Mouse (Mus musculus): ENCODE measurements around the gene A830031A19Rik. TPM values are rescaled to one million over a fixed set of nuclear protein-coding genes. Genes with fewer than 3 reads are reported as not detected.

Gene A830031A19Rik
- polyA plus RNA-seq (2021) = not detected

DNA sequence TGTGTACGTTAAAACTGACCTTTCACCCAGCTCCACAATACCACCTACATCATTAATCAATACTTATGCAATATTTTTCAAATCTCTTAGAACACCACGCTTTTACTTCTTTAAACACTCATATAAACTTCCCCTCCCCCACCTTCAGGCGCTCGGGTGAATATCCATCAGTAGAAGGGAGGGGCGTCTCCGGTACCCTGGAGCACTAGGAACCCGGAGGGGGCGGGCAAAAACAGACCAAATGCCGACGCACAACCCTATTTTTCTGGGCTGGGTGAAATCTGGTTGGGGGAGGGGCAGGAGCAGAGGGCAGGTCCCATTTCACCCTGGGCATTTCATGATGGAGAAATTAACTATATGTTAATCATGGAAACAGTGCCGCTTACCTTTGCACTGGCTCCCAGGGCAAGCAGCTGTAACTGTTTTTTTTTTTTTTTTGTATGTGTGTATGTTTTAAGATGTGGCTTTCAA is at the start of gene A830031A19Rik:
A830031A19Rik (minus strand) TSS at position 421 of the 471 bp plus-strand sequence.
- peaks cover 82% of the 10 kb centered on the region for H3K27me3 ChIP-seq
- CTCF ChIA-PET = interaction anchor here (1.4 kb wide), 1 partner anchor 12 kb away, joined by 3 read pairs; no protein-coding TSS in a partner anchor
- POLR2A ChIA-PET = no interaction called here
- DNase-seq (ENCODE audit: low read depth, low spot score) (no peak), ATAC-seq (no peak)
- no peak for TF ChIP-seq CTCF (IDR thresholded peaks at IDR 0.05)
- in situ Hi-C loops (cut with MboI; ENCODE audit: low pct_unique_long_range_greater_than_20kb) = no loop called here

DNA sequence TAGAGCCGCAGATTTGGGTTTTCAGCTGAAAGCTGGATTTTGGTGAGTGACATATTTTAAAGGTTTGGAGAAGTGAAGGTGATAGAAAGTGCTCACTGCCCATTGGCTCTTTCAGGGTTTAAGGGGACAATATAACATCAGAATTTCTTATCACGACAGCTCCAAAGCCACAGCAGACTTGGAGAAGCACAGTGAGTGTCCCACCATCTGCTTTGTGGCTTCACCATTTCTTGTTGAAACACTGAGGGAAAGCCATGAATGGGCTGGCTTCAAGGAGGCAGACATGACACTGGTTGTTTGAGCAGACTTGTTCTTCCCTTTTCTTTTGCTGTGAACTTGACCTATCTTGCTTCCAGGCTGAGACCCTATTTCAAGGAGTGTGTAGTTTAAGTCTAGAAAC is 49.1 kb upstream of the A830031A19Rik start:
- TF ChIP-seq CTCF (IDR thresholded peaks at IDR 0.05) = no peak
- POLR2A ChIA-PET = no interaction called here
- ATAC-seq = no peak
- peaks cover 24% of the 10 kb centered on the region for H3K27me3 ChIP-seq
- DNase-seq (ENCODE audit: low read depth, low spot score) = no peak
- CTCF ChIA-PET = interaction anchor here (1.3 kb wide), 1 partner anchor 10 kb away, joined by 3 read pairs; no protein-coding TSS in a partner anchor
- in situ Hi-C loops (cut with MboI; ENCODE audit: low pct_unique_long_range_greater_than_20kb) = no loop called here

DNA sequence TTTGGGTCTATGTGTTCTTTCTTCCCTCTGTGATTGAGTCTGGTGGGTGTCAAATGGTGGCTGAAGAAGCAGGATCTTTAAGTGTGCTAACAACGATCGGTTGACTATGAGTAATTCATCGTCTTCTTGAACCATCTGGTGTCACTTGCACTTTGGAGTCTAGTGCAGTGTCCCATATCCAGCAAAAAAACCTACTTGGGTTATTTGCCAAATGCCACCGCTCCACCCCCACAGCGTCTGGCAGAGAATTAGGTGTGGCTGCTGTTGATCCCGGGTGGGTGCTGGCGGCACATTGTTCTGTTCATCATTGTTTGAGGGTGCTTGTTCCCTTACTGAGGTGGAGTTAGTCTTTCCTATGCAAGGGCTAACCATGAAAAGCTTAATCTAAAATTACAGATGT is 48.0 kb upstream of the A830031A19Rik start:
- ATAC-seq (no peak), DNase-seq (ENCODE audit: low read depth, low spot score) (no peak)
- in situ Hi-C loops (cut with MboI; ENCODE audit: low pct_unique_long_range_greater_than_20kb) = no loop called here
- ChIA-PET CTCF (interaction anchor here (1.3 kb wide), 1 partner anchor 11 kb away, joined by 3 read pairs; no protein-coding TSS in a partner anchor), POLR2A (no interaction called here)
- TF ChIP-seq CTCF (IDR thresholded peaks at IDR 0.05) = no peak
- peaks cover 30% of the 10 kb centered on the region for H3K27me3 ChIP-seq

DNA sequence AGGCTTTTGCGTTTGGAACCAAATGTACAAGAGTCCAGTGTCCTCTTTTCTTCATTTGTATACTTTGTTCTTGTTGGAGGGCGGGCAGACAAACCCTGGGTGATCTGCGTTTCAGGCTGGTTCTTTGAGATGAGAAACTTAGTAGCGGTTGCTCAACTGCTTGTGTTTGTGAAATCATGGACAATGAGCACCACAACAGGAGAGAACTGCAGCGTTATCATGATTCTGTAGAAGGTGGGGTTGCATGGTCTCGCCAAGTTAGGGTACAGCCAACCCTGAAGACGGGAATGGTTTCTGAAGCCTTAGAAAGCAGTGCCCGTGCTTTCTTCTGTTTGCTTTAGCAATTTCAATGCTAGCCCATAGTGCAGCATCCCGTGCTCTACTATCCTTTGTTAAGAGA is 46.3 kb upstream of the A830031A19Rik start:
- in situ Hi-C loops (cut with MboI; ENCODE audit: low pct_unique_long_range_greater_than_20kb) = no loop called here
- no peak for DNase-seq (ENCODE audit: low read depth, low spot score)
- ChIA-PET POLR2A (interaction anchor here (0.6 kb wide), 1 partner anchor 870 kb away, joined by 3 read pairs; no protein-coding TSS in a partner anchor), CTCF (no interaction called here)
- no peak for TF ChIP-seq CTCF (IDR thresholded peaks at IDR 0.05)
- H3K27me3 ChIP-seq = peaks cover 25% of the 10 kb centered on the region
- no peak for ATAC-seq

DNA sequence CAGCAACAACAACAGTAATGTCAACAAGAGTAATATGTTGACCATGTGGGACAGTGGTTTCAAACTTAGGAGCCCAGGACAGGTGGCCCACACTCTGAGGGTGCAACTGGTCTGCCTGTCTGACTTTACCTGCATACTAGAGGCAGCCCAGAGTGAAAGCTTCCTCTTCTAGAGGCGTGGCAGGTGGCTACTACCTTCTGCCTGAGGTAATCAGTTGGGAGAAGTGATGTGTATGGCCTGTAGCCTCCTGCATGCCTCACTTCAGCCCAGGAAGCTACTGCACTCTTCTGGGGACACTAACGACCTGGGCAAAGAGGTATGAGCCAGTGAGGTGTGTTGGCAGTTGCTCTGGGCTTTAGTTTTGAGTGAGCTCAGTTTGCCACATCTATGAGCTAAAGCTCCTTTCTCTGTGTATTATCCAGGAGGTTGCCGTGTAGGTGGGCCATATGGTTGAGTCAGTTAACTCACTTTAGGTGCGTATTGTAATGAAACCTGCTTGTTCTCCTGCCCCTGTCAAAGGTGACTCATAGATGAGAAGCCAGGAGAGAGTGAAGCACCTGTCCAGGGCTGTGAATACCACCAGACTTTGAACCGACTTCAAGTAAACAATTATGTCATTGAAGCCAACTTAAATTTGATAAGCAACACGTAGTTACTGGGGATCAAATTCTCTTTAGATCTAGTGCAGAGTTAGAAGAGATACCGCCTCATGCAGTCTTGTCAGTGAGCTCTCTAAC is 41.9 kb upstream of the A830031A19Rik start:
- no peak for TF ChIP-seq CTCF (IDR thresholded peaks at IDR 0.05)
- H3K27me3 ChIP-seq = peaks cover 32% of the 10 kb centered on the region
- no peak for DNase-seq (ENCODE audit: low read depth, low spot score)
- no peak for ATAC-seq
- in situ Hi-C loops (cut with MboI; ENCODE audit: low pct_unique_long_range_greater_than_20kb) = no loop called here
- CTCF ChIA-PET = no interaction called here
- POLR2A ChIA-PET = no interaction called here

DNA sequence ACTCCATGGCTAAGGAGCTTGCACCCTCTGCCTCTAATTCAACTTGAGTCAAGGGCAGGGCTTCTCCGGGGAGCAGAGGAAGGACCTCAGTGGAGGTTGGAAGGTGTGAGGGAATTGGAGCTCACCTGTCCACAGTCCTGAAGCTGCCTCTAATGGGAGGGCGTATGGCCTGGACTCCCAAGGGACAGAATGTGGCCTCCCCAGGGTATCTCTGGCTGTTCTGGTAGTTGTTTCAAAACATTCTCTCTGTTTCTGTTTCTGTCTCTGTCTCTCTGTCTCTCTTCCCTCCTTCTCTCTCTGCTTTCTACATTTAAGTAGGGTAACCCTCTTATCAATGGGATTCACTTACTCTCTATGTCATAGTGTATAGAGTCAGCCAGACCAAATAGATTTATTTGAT is 41.2 kb upstream of the A830031A19Rik start:
- H3K27me3 ChIP-seq = peaks cover 38% of the 10 kb centered on the region
- ATAC-seq = no peak
- POLR2A ChIA-PET = no interaction called here
- DNase-seq (ENCODE audit: low read depth, low spot score) = no peak
- in situ Hi-C loops (cut with MboI; ENCODE audit: low pct_unique_long_range_greater_than_20kb) = no loop called here
- no peak for TF ChIP-seq CTCF (IDR thresholded peaks at IDR 0.05)
- CTCF ChIA-PET = no interaction called here

DNA sequence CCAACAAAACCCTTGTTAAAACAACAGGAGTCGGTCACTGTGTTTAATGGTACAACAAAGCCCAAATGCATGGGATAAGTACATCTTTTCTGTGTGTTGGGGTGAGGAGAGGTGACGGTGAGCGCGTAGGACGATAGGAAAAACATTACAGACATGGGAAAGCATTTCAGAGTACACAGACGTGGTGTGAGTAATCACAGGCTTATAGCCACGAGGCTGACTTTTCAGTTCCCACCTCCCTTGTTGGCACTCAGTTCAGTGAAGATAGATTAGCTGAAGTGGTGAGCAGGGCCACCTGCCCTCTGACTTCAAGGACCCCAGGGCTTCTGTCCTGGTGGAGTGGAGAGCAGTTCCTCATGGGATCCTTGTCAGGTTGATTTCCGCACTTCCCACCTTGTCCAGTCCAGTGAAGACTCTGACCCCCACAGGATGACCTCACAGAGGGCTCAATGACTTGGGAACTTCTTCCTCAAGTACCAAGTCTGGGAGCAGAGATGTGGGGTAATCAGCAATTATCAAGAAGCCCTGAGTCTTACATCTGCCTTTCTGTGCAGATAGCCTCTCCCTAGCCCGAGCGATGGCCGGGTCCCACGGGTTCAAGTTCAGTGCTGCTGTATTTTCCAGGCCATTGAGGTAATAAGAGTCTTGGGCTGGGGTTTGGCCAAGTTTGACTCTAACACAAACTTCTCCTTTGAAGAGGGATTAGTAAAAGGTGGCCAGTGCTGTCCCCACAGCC is 40.3 kb upstream of the A830031A19Rik start:
- peaks cover 40% of the 10 kb centered on the region for H3K27me3 ChIP-seq
- DNase-seq (ENCODE audit: low read depth, low spot score) (no peak), ATAC-seq (no peak)
- CTCF ChIA-PET = no interaction called here
- POLR2A ChIA-PET = no interaction called here
- in situ Hi-C loops (cut with MboI; ENCODE audit: low pct_unique_long_range_greater_than_20kb) = no loop called here
- TF ChIP-seq CTCF (IDR thresholded peaks at IDR 0.05) = no peak

DNA sequence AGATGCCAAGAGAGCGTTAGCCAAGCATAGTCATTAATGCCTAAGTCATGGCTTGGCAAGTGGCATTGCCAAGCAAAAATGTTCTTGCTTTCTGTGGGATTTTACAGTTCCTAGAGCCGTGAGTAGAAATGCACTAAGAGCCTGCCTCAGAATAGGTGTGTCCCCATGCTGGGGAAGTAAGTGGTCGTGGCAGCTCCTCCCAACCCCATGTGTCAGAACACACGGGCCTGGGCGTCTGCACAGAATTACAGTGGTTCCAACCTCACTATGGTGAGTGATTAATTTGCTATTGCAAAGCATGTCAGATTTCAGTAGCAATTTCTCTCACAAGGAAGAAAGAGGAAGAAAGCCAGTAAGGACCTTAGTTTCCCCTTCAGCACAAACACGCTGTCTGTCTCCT is 36.9 kb upstream of the A830031A19Rik start:
- DNase-seq (ENCODE audit: low read depth, low spot score) (no peak), ATAC-seq (no peak)
- TF ChIP-seq CTCF (IDR thresholded peaks at IDR 0.05) = no peak
- in situ Hi-C loops (cut with MboI; ENCODE audit: low pct_unique_long_range_greater_than_20kb) = no loop called here
- CTCF ChIA-PET = no interaction called here
- H3K27me3 ChIP-seq = peaks cover 48% of the 10 kb centered on the region
- POLR2A ChIA-PET = no interaction called here

DNA sequence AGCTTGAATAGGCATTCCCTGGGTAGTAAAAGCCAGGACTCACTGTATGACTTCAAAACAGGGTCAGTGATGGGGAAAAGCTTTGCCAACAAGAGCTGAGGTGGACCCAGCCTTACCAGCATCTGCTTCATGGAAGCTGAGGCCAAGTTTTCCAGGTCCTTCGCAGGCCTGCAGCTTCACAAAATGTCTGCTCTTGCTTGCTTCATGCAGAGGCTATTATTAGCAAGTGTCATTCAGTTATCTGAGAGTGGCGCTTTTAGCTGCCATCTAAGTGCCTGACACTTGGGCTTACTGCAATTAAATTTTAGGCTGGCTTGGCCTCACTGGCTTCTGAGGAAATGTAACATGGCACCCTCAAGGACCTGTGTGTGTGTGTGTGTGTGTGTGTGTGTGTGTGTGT is 35.3 kb upstream of the A830031A19Rik start:
- H3K27me3 ChIP-seq = peaks cover 61% of the 10 kb centered on the region
- ATAC-seq (no peak), DNase-seq (ENCODE audit: low read depth, low spot score) (no peak)
- CTCF ChIA-PET = no interaction called here
- in situ Hi-C loops (cut with MboI; ENCODE audit: low pct_unique_long_range_greater_than_20kb) = no loop called here
- POLR2A ChIA-PET = interaction anchor here (0.7 kb wide), 1 partner anchor 598 kb away, joined by 3 read pairs; no protein-coding TSS in a partner anchor
- TF ChIP-seq CTCF (IDR thresholded peaks at IDR 0.05) = no peak

DNA sequence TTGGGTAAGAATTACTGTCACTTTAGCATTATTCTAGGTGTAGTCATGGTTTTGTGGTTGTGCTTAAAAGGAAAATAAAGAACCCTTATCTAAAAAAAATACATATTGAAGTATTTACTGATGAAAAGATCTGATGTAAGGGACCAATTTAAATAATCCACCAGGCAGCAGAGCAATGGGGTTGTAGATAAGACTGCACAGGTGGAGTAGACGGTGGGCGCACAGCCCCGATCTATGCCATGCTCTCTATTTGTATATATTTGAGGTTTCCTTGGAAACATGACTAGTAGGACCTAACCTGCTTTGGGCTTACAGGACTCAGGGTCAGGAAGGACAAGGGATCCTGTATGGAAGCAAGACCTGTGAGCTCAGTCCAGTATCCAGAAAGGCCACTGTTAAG is 34.5 kb upstream of the A830031A19Rik start:
- ATAC-seq = no peak
- CTCF ChIA-PET = no interaction called here
- DNase-seq (ENCODE audit: low read depth, low spot score) = no peak
- peaks cover 62% of the 10 kb centered on the region for H3K27me3 ChIP-seq
- TF ChIP-seq CTCF (IDR thresholded peaks at IDR 0.05) = no peak
- POLR2A ChIA-PET = no interaction called here
- in situ Hi-C loops (cut with MboI; ENCODE audit: low pct_unique_long_range_greater_than_20kb) = no loop called here

DNA sequence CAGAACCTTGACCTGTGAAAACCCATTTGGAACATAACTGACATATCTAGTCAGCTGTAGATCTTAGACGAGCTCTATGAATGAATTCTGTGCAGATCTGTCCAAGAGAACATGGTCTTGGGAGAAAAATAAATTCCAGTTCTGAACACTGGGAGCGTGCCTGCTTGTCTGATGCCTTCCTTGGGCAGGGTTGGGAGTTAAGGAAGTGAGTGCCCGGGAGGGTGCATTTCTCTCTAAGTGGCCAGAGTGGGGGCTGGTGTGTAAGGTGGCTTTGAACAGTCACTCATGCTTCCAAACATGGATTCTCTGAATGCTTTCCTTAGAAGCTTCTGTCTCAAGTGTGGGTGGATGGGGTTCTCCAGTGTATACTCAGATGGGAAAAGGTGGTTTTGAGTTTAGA is 34.1 kb upstream of the A830031A19Rik start:
- in situ Hi-C loops (cut with MboI; ENCODE audit: low pct_unique_long_range_greater_than_20kb) = no loop called here
- H3K27me3 ChIP-seq = peaks cover 64% of the 10 kb centered on the region
- TF ChIP-seq CTCF (IDR thresholded peaks at IDR 0.05) = no peak
- ATAC-seq = no peak
- ChIA-PET CTCF (no interaction called here), POLR2A (no interaction called here)
- DNase-seq (ENCODE audit: low read depth, low spot score) = no peak
